Mouse (Mus musculus) testis, adult 2 months (tissue): ENCODE results near the gene Bmpr1b. TPM values are rescaled to one million over a fixed set of nuclear protein-coding genes. Genes with fewer than 3 reads are reported as not detected.

Experiments
- H3K27ac ChIP-seq: fragments of 200-500 bp; 2 replicates; pipeline ENCODE4 v1.5.1; 2012; ENCODE audit warnings: low read depth, low read length; ENCODE audit not compliant: control insufficient read depth, insufficient read depth
- H3K27me3 ChIP-seq: fragments of 200-500 bp; 2 replicates; pipeline ENCODE4 v1.6.1; 2012; ENCODE audit warnings: mild to moderate bottlenecking, low read length, moderate library complexity; ENCODE audit not compliant: control insufficient read depth, insufficient read depth
- H3K36me3 ChIP-seq: fragments of 200-500 bp; 2 replicates; pipeline ENCODE4 v1.6.1; 2012; ENCODE audit warnings: mild to moderate bottlenecking, low read length; ENCODE audit not compliant: control insufficient read depth, insufficient read depth
- H3K4me1 ChIP-seq: fragments of 200-500 bp; 2 replicates; pipeline ENCODE4 v1.6.1; 2012; ENCODE audit warnings: low read length; ENCODE audit not compliant: control insufficient read depth, insufficient read depth
- H3K4me3 ChIP-seq: fragments of 200-500 bp; 2 replicates; pipeline ENCODE4 v1.5.1; 2012; ENCODE audit warnings: low read depth, mild to moderate bottlenecking, low read length, moderate library complexity, mixed read lengths; ENCODE audit not compliant: control insufficient read depth
- CTCF ChIP-seq: fragments of 200-500 bp; IDR thresholded peaks from 2 replicates; pipeline ENCODE4 v1.5.1; 2012; ENCODE audit warnings: low read depth, mild to moderate bottlenecking, inconsistent platforms, low read length, moderate library complexity; ENCODE audit not compliant: control insufficient read depth, insufficient read depth, insufficient replicate concordance
- POLR2A ChIP-seq: fragments of 200-500 bp; IDR thresholded peaks from 2 replicates; pipeline ENCODE4 v1.6.1; 2012; ENCODE audit warnings: low read depth, mild to moderate bottlenecking, inconsistent platforms, low read length, moderate library complexity; ENCODE audit not compliant: control insufficient read depth
- polyA plus RNA-seq: library from polyadenylated mRNA; depleted of rRNA; stranded (reverse); fragments of >200 nt; gene quantifications from 2 replicates; pipeline ENCODE4 v1.2.3, GENCODE M21; 2012

Gene Bmpr1b
- polyA plus RNA-seq, 1 experiment: 0.10 TPM

GRCm38 (mm10) chr3:141948506-141948905, 220.7 kb downstream of the Bmpr1b start:
- TF ChIP-seq CTCF (no peak), POLR2A (no peak)
- H3K27me3 ChIP-seq: no peaks in the 10 kb centered on the region
- H3K36me3 ChIP-seq: no peaks in the 10 kb centered on the region

DNA sequence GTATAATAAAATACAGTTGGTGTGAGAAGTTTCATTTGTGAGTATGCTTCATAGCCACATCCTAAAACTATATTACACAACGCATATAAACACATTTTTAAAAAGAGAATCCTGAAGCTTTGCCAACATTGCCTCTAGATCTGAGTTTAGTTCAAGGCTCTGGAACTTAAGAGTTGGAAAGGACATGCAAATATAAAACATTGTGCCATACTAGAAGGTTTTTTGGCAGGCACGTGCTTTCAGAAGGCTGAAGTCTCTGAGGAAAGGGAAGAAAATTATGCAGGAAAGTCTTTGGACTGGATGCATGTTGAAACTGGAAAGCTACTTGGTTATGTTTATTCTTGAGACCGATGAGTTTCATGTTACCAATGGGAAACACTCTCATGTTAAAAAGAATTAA, 221.1 kb downstream of the Bmpr1b start:
- TF ChIP-seq CTCF (no peak), POLR2A (no peak)
- H3K4me3 ChIP-seq: no peak overlapping the region
- H3K36me3 ChIP-seq: no peaks in the 10 kb centered on the region
- H3K27ac ChIP-seq: no peak overlapping the region
- H3K4me1 ChIP-seq: no peaks in the 10 kb centered on the region
- no peaks in the 10 kb centered on the region for H3K27me3 ChIP-seq

More at GRCm38 (mm10) chr3:141948506-141948905, 220.7 kb downstream of the Bmpr1b start:
- Histone ChIP-seq H3K4me3 (no peak overlapping the region), H3K27ac (no peak overlapping the region), H3K4me1 (no peaks in the 10 kb centered on the region)

- H3K4me3 ChIP-seq: no peak overlapping the region
- H3K4me1 ChIP-seq: no peaks in the 10 kb centered on the region
- no peak for TF ChIP-seq CTCF
- no peak for TF ChIP-seq POLR2A
- no peaks in the 10 kb centered on the region for H3K36me3 ChIP-seq
- no peaks in the 10 kb centered on the region for H3K27me3 ChIP-seq
- no peak overlapping the region for H3K27ac ChIP-seq
Measured at GRCm38 (mm10) chr3:141946846-141947245, 222.4 kb downstream of the Bmpr1b start.

- Histone ChIP-seq H3K27me3 (no peaks in the 10 kb centered on the region), H3K36me3 (no peaks in the 10 kb centered on the region), H3K4me3 (no peak overlapping the region), H3K4me1 (no peaks in the 10 kb centered on the region), H3K27ac (no peak overlapping the region)
- TF ChIP-seq POLR2A (no peak), CTCF (no peak)
Measured at GRCm38 (mm10) chr3:141943317-141943742, 225.9 kb downstream of the Bmpr1b start.

- no peaks in the 10 kb centered on the region for H3K27me3 ChIP-seq
- no peaks in the 10 kb centered on the region for H3K4me1 ChIP-seq
- no peak overlapping the region for H3K27ac ChIP-seq
- no peak overlapping the region for H3K4me3 ChIP-seq
- TF ChIP-seq CTCF: no peak
- no peak for TF ChIP-seq POLR2A
- H3K36me3 ChIP-seq: no peaks in the 10 kb centered on the region
Measured at GRCm38 (mm10) chr3:141940207-141940606, 229.0 kb downstream of the Bmpr1b start.

DNA sequence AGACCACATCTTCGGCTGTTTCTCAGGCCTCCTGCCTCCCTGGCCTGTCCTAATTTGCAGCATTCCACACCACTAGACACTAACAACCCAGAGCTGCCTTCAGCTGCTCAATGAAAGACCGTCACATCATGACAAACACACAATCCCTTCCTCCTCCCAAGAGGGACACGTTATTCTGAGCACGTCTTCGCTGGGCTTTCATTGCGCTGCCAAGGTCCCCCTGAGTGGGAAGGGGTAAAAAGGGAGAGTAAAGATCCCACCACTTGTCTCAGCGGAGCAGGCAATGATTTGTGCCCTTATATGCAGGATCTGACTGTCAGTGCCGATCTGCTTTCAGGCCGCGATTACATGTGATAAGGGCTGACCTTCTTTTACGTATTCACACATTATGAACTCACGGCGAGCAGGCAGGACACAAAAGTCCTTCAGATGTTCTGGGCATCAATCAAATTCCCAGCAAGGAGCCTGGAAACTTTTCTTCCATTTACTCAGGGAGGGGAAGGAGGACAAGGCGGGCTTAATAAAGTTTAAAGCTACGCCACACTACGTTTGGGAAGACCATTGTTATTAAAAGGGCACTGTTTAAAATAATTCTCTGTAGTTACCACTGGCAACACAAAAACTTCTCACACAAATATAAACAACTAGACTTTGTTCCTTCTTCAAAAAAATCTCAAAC, 232.5 kb downstream of the Bmpr1b start:
- Histone ChIP-seq H3K36me3 (no peaks in the 10 kb centered on the region), H3K27ac (no peak overlapping the region), H3K4me3 (no peak overlapping the region), H3K4me1 (no peaks in the 10 kb centered on the region), H3K27me3 (no peaks in the 10 kb centered on the region)
- TF ChIP-seq POLR2A (no peak), CTCF (no peak)

DNA sequence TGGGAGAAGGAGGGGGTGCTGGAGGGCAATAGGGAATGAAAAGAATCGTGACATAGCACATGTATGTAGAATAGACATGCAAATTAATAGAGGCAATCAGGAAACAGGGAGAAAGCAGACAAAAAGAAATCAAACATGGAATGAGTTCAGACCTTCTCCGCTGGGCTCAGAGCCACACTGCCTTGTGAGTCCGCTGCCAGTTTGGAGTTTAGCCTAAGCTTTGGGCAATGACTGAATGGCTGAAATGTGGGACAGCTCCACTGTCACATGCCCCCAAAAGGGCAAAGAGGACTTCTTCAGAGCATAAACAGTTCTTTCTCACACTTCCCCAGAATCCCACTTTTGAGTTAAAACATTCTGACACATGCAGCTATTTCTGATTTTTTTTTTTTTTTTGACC, 236.3 kb downstream of the Bmpr1b start:
- Histone ChIP-seq H3K4me1 (no peaks in the 10 kb centered on the region), H3K4me3 (no peak overlapping the region), H3K27me3 (no peaks in the 10 kb centered on the region), H3K27ac (no peak overlapping the region), H3K36me3 (no peaks in the 10 kb centered on the region)
- no peak for TF ChIP-seq CTCF
- TF ChIP-seq POLR2A: no peak
